Mouse (Mus musculus) forebrain, postnatal 0 days (tissue): ENCODE data around the gene Rims1. TPM values are rescaled to one million over a fixed set of nuclear protein-coding genes. Genes with fewer than 3 reads are reported as not detected.

Source experiments
- ATAC-seq: fragments of 200-750 bp; cut with Nextera tagmentation; 2 replicates; pipeline ENCODE4 v1.8.0; 2017; ENCODE audit warnings: mild to moderate bottlenecking, moderate library complexity
- DNase-seq: peaks from one replicate; pipeline ENCODE4 v3.0.0-alpha.2; 2015
- H3K27ac ChIP-seq: fragments of 300-500 bp; sonication (generic); 2 replicates; pipeline ENCODE4 v1.5.1; 2014; ENCODE audit warnings: low read depth, mild to moderate bottlenecking, antibody characterized with exemption, low read length, moderate library complexity, mixed read lengths
- H3K27me3 ChIP-seq: fragments of 300-500 bp; sonication (generic); 2 replicates; pipeline ENCODE4 v1.6.1; 2014; ENCODE audit warnings: mild to moderate bottlenecking, low read length, mixed read lengths; ENCODE audit not compliant: insufficient read depth
- H3K36me3 ChIP-seq: fragments of 300-500 bp; sonication (generic); 2 replicates; pipeline ENCODE4 v1.6.1; 2014; ENCODE audit warnings: mild to moderate bottlenecking, moderate library complexity; ENCODE audit not compliant: insufficient read depth
- H3K4me1 ChIP-seq: fragments of 300-500 bp; sonication (generic); 2 replicates; pipeline ENCODE4 v1.6.1; 2014; ENCODE audit warnings: antibody characterized with exemption; ENCODE audit not compliant: insufficient read depth
- H3K4me2 ChIP-seq: fragments of 300-500 bp; sonication (generic); 2 replicates; pipeline ENCODE4 v1.6.1; 2014; ENCODE audit warnings: low read depth, mild to moderate bottlenecking, moderate library complexity
- H3K4me3 ChIP-seq: fragments of 300-500 bp; sonication (generic); 2 replicates; pipeline ENCODE4 v1.5.1; 2014; ENCODE audit warnings: low read depth, low read length, mixed read lengths
- H3K9ac ChIP-seq: fragments of 300-500 bp; sonication (generic); 2 replicates; pipeline ENCODE4 v1.6.1; 2014; ENCODE audit warnings: mild to moderate bottlenecking
- H3K9me3 ChIP-seq: fragments of 300-500 bp; sonication (generic); 2 replicates; pipeline ENCODE4 v1.6.1; 2016; ENCODE audit warnings: low read length
- CTCF ChIP-seq: sonication (generic); IDR thresholded peaks from 2 replicates; pipeline ENCODE4 v1.5.1; 2016; ENCODE audit warnings: antibody characterized with exemption, control low read depth, low read depth
- WGBS: fragments of 180-500 bp; shearing (Covaris S2); extraction: QIAGEN DNeasy Blood & Tissue Kit; methylation state at CpG from one replicate; pipeline ENCODE4 v1.1.7; 2014; 5-methylcytosine and 5-hydroxymethylcytosine counted together
- polyA plus RNA-seq: library from polyadenylated mRNA; unstranded; fragments of >200 nt; fragmentation: Nextera tagmentation; extraction: Ambion mirVana; gene quantifications from 2 replicates; pipeline ENCODE4 v1.2.1, GENCODE M21; 2015
- total RNA-seq: library from RNA; depleted of rRNA; stranded (reverse); fragments of >200 nt; gene quantifications from 2 replicates; pipeline ENCODE4 v1.2.3, GENCODE M21; 2014

The Rims1 gene
- total and polyA plus RNA-seq, 2 experiments from 2014 or later, result 18.6 to 57.1 TPM

GRCm38 (mm10) chr1:22594841-22595240, 211.0 kb downstream of the Rims1 start:
- no peak for TF ChIP-seq CTCF
- DNase-seq (no peak), ATAC-seq (no peak)

GRCm38 (mm10) chr1:22587859-22588383, 217.9 kb downstream of the Rims1 start:
- no peaks in the 10 kb centered on the region for H3K36me3 ChIP-seq
- no peak for TF ChIP-seq CTCF
- no peak for ATAC-seq
- no peak overlapping the region for H3K4me3 ChIP-seq
- DNase-seq, result no peak
- no peak overlapping the region for H3K9ac ChIP-seq
- 78% methylated on average over 7 of the region's 7 CpGs for WGBS
- no peaks in the 10 kb centered on the region for H3K9me3 ChIP-seq
- no peak overlapping the region for H3K4me2 ChIP-seq
- H3K27ac ChIP-seq, result no peak overlapping the region
- no peaks in the 10 kb centered on the region for H3K4me1 ChIP-seq
- H3K27me3 ChIP-seq, result no peaks in the 10 kb centered on the region

More at GRCm38 (mm10) chr1:22594841-22595240, 211.0 kb downstream of the Rims1 start:
- no peaks in the 10 kb centered on the region for H3K9me3 ChIP-seq
- H3K4me1 ChIP-seq, result no peaks in the 10 kb centered on the region
- H3K4me2 ChIP-seq, result no peak overlapping the region
- H3K36me3 ChIP-seq, result no peaks in the 10 kb centered on the region
- no peak overlapping the region for H3K9ac ChIP-seq
- no peak overlapping the region for H3K4me3 ChIP-seq
- H3K27ac ChIP-seq, result no peak overlapping the region
- no peaks in the 10 kb centered on the region for H3K27me3 ChIP-seq

GRCm38 (mm10) chr1:22585560-22585959, 220.2 kb downstream of the Rims1 start:
- Histone ChIP-seq H3K4me3 (no peak overlapping the region), H3K36me3 (no peaks in the 10 kb centered on the region), H3K27ac (no peak overlapping the region), H3K4me1 (no peaks in the 10 kb centered on the region), H3K9me3 (no peaks in the 10 kb centered on the region), H3K9ac (no peak overlapping the region), H3K27me3 (no peaks in the 10 kb centered on the region), H3K4me2 (no peak overlapping the region)
- WGBS, result 82% methylated on average over 3 of the region's 3 CpGs
- DNase-seq (no peak), ATAC-seq (no peak)
- TF ChIP-seq CTCF, result no peak

- Histone ChIP-seq H3K9ac (no peak overlapping the region), H3K36me3 (no peaks in the 10 kb centered on the region), H3K27me3 (no peaks in the 10 kb centered on the region), H3K4me3 (no peak overlapping the region), H3K4me1 (no peaks in the 10 kb centered on the region), H3K4me2 (no peak overlapping the region), H3K9me3 (no peaks in the 10 kb centered on the region), H3K27ac (no peak overlapping the region)
- no peak for TF ChIP-seq CTCF
- DNase-seq (no peak), ATAC-seq (no peak)
- WGBS, result 88% methylated on average over 3 of the region's 3 CpGs
These were observed 226.3 kb downstream of the Rims1 start for GRCm38 (mm10) chr1:22579470-22579869.

- Histone ChIP-seq H3K36me3 (no peaks in the 10 kb centered on the region), H3K4me1 (no peaks in the 10 kb centered on the region), H3K4me3 (no peak overlapping the region), H3K4me2 (no peak overlapping the region), H3K9ac (no peak overlapping the region), H3K9me3 (no peaks in the 10 kb centered on the region), H3K27me3 (no peaks in the 10 kb centered on the region), H3K27ac (no peak overlapping the region)
- no peak for TF ChIP-seq CTCF
- ATAC-seq, result no peak
- 89% methylated on average over 1 of the region's 1 CpGs for WGBS
- no peak for DNase-seq
These were observed 233.1 kb downstream of the Rims1 start for GRCm38 (mm10) chr1:22572720-22573119.

- ATAC-seq, result no peak
- WGBS, result 72% methylated on average over 1 of the region's 1 CpGs
These were observed 259.5 kb downstream of the Rims1 start for GRCm38 (mm10) chr1:22546273-22546672.

GRCm38 (mm10) chr1:22538129-22538528, 267.7 kb downstream of the Rims1 start:
- no peak overlapping the region for H3K9ac ChIP-seq

More at GRCm38 (mm10) chr1:22546273-22546672, 259.5 kb downstream of the Rims1 start:
- H3K9me3 ChIP-seq, result no peaks in the 10 kb centered on the region
- H3K27ac ChIP-seq, result no peak overlapping the region
- TF ChIP-seq CTCF, result no peak
- H3K9ac ChIP-seq, result no peak overlapping the region
- no peak overlapping the region for H3K4me3 ChIP-seq
- no peak for DNase-seq
- H3K27me3 ChIP-seq, result no peaks in the 10 kb centered on the region
- no peaks in the 10 kb centered on the region for H3K4me1 ChIP-seq
- H3K36me3 ChIP-seq, result no peaks in the 10 kb centered on the region
- no peak overlapping the region for H3K4me2 ChIP-seq

GRCm38 (mm10) chr1:22536776-22537175, 269.0 kb downstream of the Rims1 start:
- WGBS, result 91% methylated on average over 2 of the region's 2 CpGs

More at GRCm38 (mm10) chr1:22538129-22538528, 267.7 kb downstream of the Rims1 start:
- no peak for DNase-seq
- H3K4me3 ChIP-seq, result no peak overlapping the region
- no peak for ATAC-seq
- WGBS, result 83% methylated on average over 7 of the region's 7 CpGs
- no peak overlapping the region for H3K27ac ChIP-seq
- TF ChIP-seq CTCF, result no peak
- peaks cover 4% of the 10 kb centered on the region; the same call in 1 of the 2 replicates for H3K36me3 ChIP-seq
- no peaks in the 10 kb centered on the region for H3K27me3 ChIP-seq
- no peaks in the 10 kb centered on the region for H3K9me3 ChIP-seq
- no peak overlapping the region for H3K4me2 ChIP-seq
- no peaks in the 10 kb centered on the region for H3K4me1 ChIP-seq

More at GRCm38 (mm10) chr1:22536776-22537175, 269.0 kb downstream of the Rims1 start:
- no peak overlapping the region for H3K4me3 ChIP-seq
- H3K9ac ChIP-seq, result no peak overlapping the region
- H3K9me3 ChIP-seq, result no peaks in the 10 kb centered on the region
- ATAC-seq (no peak), DNase-seq (no peak)
- no peak overlapping the region for H3K4me2 ChIP-seq
- H3K27me3 ChIP-seq, result no peaks in the 10 kb centered on the region
- no peak for TF ChIP-seq CTCF
- no peaks in the 10 kb centered on the region for H3K4me1 ChIP-seq
- H3K27ac ChIP-seq, result no peak overlapping the region
- H3K36me3 ChIP-seq, result peaks cover 4% of the 10 kb centered on the region; the same call in 1 of the 2 replicates
